16 mouse cellular contexts compared by ENCODE assay signal in genomic region chr14:102181269-102181668, GRCm38 (mm10).
DNase-seq lines count a peak whose midpoint lies in the region; TF ChIP-seq lines count a peak whose summit lies in the region.
"Had no signal": no experiment of that assay in that cellular context is flagged by ENCODE, and none has a peak within 500 bp of the region (broad histone marks: within the 10 kb centered on the region; RNA-seq: fewer than 3 reads in every experiment).

No protein-coding gene starts in this region.

- no peak overlapping the region for H3K4me3 ChIP-seq in gastrocnemius, adult 2 months
- no peak overlapping the region for H3K4me3 ChIP-seq in left cerebral cortex, adult 2 months
- H3K4me3 ChIP-seq: erythroblast, embryonic 14.5 days; limb, embryonic 15.5 days; megakaryocyte, embryonic 14.5 days had no signal

- DNase-seq in gastrocnemius, adult 2 months = no peak
- no peak for DNase-seq in gastrocnemius, adult 18-20 months (ENCODE audit: low spot score)
- no peak for DNase-seq in left cerebral cortex, adult 2 months (ENCODE audit: extremely low spot score in 1 of 2, low spot score in 2 of 2)
- no peak for DNase-seq in left cerebral cortex, adult 11 months (ENCODE audit: low spot score)
- DNase-seq in NIH3T3 (ENCODE audit: low read depth) = peak; percentile 1
- peak; percentile 12 for DNase-seq in fibroblast of lung, adult 2 months (ENCODE audit: low read depth)
- DNase-seq in adrenal gland, postnatal 25 days = no peak
- DNase-seq: cerebellum, postnatal 36 days; heart, adult 11 months; kidney, postnatal 36 days; layer of hippocampus, postnatal 36 days; lung, adult 2 months; right cerebral cortex, postnatal 14 days had no signal

- intact Hi-C loops in gastrocnemius, adult 2 months (cut with DNase I) = no loop called here
- intact Hi-C loops in left cerebral cortex, adult 2 months (cut with DNase I) = loop anchor here (5.0 to 10.0 kb wide), 3 partner anchors 234 to 801 kb away; partner anchors contain the start of gene Kctd12

- H3K27ac ChIP-seq in gastrocnemius, adult 2 months = no peak overlapping the region
- no peak overlapping the region for H3K27ac ChIP-seq in left cerebral cortex, adult 2 months
- H3K27ac ChIP-seq: limb, embryonic 15.5 days had no signal

- peak; percentile 34 for TF ChIP-seq CTCF in gastrocnemius, adult 2 months (IDR thresholded peaks at IDR 0.05)
- TF ChIP-seq CTCF in left cerebral cortex, adult 2 months (IDR thresholded peaks at IDR 0.05) = peak; percentile 66

Comparison
In these comparisons a context has a peak if more than half of its experiments do, and no peak if none do; other contexts are left out.
1. DNase-seq: peak in NIH3T3 (single experiment) and fibroblast of lung, adult 2 months (single experiment); none in gastrocnemius, adult 2 months (single experiment), gastrocnemius, adult 18-20 months (single experiment), left cerebral cortex, adult 2 months (0 of 2), left cerebral cortex, adult 11 months (single experiment) and adrenal gland, postnatal 25 days (single experiment).